Mouse (Mus musculus) kidney, postnatal 0 days (tissue): ENCODE results near the gene Vgll2. TPM values are rescaled to one million over a fixed set of nuclear protein-coding genes. Genes with fewer than 3 reads are reported as not detected.

Experiments
- ATAC-seq: fragments of 200-750 bp; cut with Nextera tagmentation; replicated peaks from 2 replicates; pipeline ENCODE4 v1.8.0; 2017; ENCODE audit warnings: low read depth, moderate number of reproducible peaks, moderate TSS enrichment, moderate library complexity; ENCODE audit not compliant: low FRiP score
- DNase-seq: peaks from one replicate; pipeline ENCODE4 v3.0.0-alpha.2; 2016; ENCODE audit warnings: low spot score
- H3K27ac ChIP-seq: fragments of 300-500 bp; sonication (generic); 2 replicates; pipeline ENCODE4 v1.5.1; 2014; ENCODE audit warnings: mild to moderate bottlenecking
- H3K27me3 ChIP-seq: fragments of 300-500 bp; sonication (generic); 2 replicates; pipeline ENCODE4 v1.6.1; 2014; ENCODE audit warnings: low read length, mixed read lengths; ENCODE audit not compliant: insufficient read depth
- H3K36me3 ChIP-seq: fragments of 300-500 bp; sonication (generic); 2 replicates; pipeline ENCODE4 v1.6.1; 2014; ENCODE audit warnings: low read length, mixed read lengths; ENCODE audit not compliant: insufficient read depth
- H3K4me1 ChIP-seq: fragments of 300-500 bp; sonication (generic); replicated peaks from 2 replicates; pipeline ENCODE4 v1.6.1; 2014; ENCODE audit warnings: antibody characterized with exemption, low read length, mixed read lengths; ENCODE audit not compliant: insufficient read depth
- H3K4me2 ChIP-seq: fragments of 300-500 bp; sonication (generic); 2 replicates; pipeline ENCODE4 v1.6.1; 2014; ENCODE audit warnings: mild to moderate bottlenecking, low read length, moderate library complexity, mixed read lengths
- H3K4me3 ChIP-seq: fragments of 300-500 bp; sonication (generic); replicated peaks from 2 replicates; pipeline ENCODE4 v1.5.1; 2014; ENCODE audit warnings: low read depth, low read length
- H3K9ac ChIP-seq: fragments of 300-500 bp; sonication (generic); 2 replicates; pipeline ENCODE4 v1.6.1; 2014; ENCODE audit warnings: low read depth, low read length
- H3K9me3 ChIP-seq: fragments of 300-500 bp; sonication (generic); replicated peaks from 2 replicates; pipeline ENCODE4 v1.6.1; 2016; ENCODE audit warnings: low read length, inconsistent platforms, mixed read lengths
- CTCF ChIP-seq: IDR thresholded peaks from 2 replicates; pipeline ENCODE4 v1.5.1; 2016; ENCODE audit warnings: antibody characterized with exemption, low read depth, mild to moderate bottlenecking, moderate library complexity
- WGBS: fragments of 180-500 bp; shearing (Covaris S2); extraction: QIAGEN DNeasy Blood & Tissue Kit; methylation state at CpG from one replicate; pipeline ENCODE4 v1.1.7; 2014; 5-methylcytosine and 5-hydroxymethylcytosine counted together
- microRNA-seq: library from miRNA; unstranded; fragments of <30 nt; microRNA quantifications from one replicate; pipeline ENCODE4, GENCODE M21; 2016
- polyA plus RNA-seq: library from polyadenylated mRNA; unstranded; fragments of >200 nt; fragmentation: Nextera tagmentation; extraction: Ambion mirVana; gene quantifications from 2 replicates; pipeline ENCODE4 v1.2.1, GENCODE M21; 2015

Vgll2 gene
- polyA plus RNA-seq, 1 experiment from 2014 or later = not detected

GRCm38 (mm10) chr10:52048287-52048686 is 26.0 kb downstream of the Vgll2 start:
- ATAC-seq (no peak), DNase-seq (no peak)
- Histone ChIP-seq H3K4me3 (no peak overlapping the region), H3K4me2 (no peak overlapping the region), H3K27ac (no peak overlapping the region), H3K36me3 (no peaks in the 10 kb centered on the region), H3K9ac (no peak overlapping the region), H3K4me1 (no peaks in the 10 kb centered on the region), H3K27me3 (no peaks in the 10 kb centered on the region), H3K9me3 (no peaks in the 10 kb centered on the region)
- TF ChIP-seq CTCF = no peak
- 58% methylated on average over 3 of the region's 3 CpGs for WGBS

GRCm38 (mm10) chr10:52072482-52072881 is 50.2 kb downstream of the Vgll2 start:
- Histone ChIP-seq H3K27me3 (no peaks in the 10 kb centered on the region), H3K9ac (no peak overlapping the region), H3K27ac (no peak overlapping the region), H3K36me3 (no peaks in the 10 kb centered on the region), H3K4me2 (no peak overlapping the region), H3K4me3 (no peak overlapping the region), H3K4me1 (no peaks in the 10 kb centered on the region), H3K9me3 (no peaks in the 10 kb centered on the region)
- peak; percentile 58 for DNase-seq
- peak; percentile 73 for TF ChIP-seq CTCF
- ATAC-seq = peak; percentile 57; the same call in 1 of the 2 replicates

Small RNA genes within 50 kb of the gene (microRNA-seq; reads per million reads assigned to microRNA genes)
- gene Gm24084 = not detected

Other genes starting within 250 kb of the Vgll2 start
- gene Ros1, start 172.7 kb downstream of the Vgll2 start, polyA plus RNA-seq = 1.2 and 1.4 TPM in 2 replicates
- gene Dcbld1, start 211.1 kb downstream of the Vgll2 start, polyA plus RNA-seq = 23.2 and 23.4 TPM in 2 replicates